Mouse (Mus musculus) forelimb bud, embryonic 11.5 days (tissue): ENCODE measurements around the gene Kansl2.

Source experiments
- DNase-seq: peaks from one replicate; pipeline ENCODE4 v3.0.0-alpha.2; 2012; ENCODE audit warnings: low read depth, low spot score

Kansl2 gene

GRCm38 (mm10) chr15:98503317-98503716, 30.7 kb downstream of the Kansl2 start:
- DNase-seq = no peak

- no peak for DNase-seq
These were observed 36.4 kb downstream of the Kansl2 start for GRCm38 (mm10) chr15:98497631-98498030.

- DNase-seq = no peak
These were observed 42.0 kb downstream of the Kansl2 start, which contains the start of gene Olfr279 for GRCm38 (mm10) chr15:98492102-98492501. Gene Olfr279 (plus strand): TSS chr15:98492402.

- no peak for DNase-seq
These were observed 42.7 kb downstream of the Kansl2 start for GRCm38 (mm10) chr15:98491332-98491731.

GRCm38 (mm10) chr15:98486433-98487021, 47.5 kb downstream of the Kansl2 start:
- no peak for DNase-seq

- DNase-seq = no peak
These were observed 49.9 kb downstream of the Kansl2 start for GRCm38 (mm10) chr15:98483907-98484886.

- DNase-seq = no peak
These were observed 51.4 kb downstream of the Kansl2 start, which contains the start of gene Lalba for GRCm38 (mm10) chr15:98482701-98483100. Gene Lalba (minus strand): TSS chr15:98482721.

- DNase-seq = no peak
These were observed 54.4 kb downstream of the Kansl2 start for GRCm38 (mm10) chr15:98479568-98480102.

- DNase-seq = no peak
These were observed 57.8 kb downstream of the Kansl2 start for GRCm38 (mm10) chr15:98476281-98476680.

GRCm38 (mm10) chr15:98475382-98475781, 58.7 kb downstream of the Kansl2 start:
- peak; percentile 28 for DNase-seq

- DNase-seq = no peak
These were observed 59.1 kb downstream of the Kansl2 start for GRCm38 (mm10) chr15:98474958-98475357.

GRCm38 (mm10) chr15:98471539-98471938, 62.5 kb downstream of the Kansl2 start:
- DNase-seq = no peak

- no peak for DNase-seq
These were observed 64.5 kb downstream of the Kansl2 start, which contains the start of gene OR5BS1P for GRCm38 (mm10) chr15:98469596-98469995. Gene OR5BS1P (plus strand): TSS chr15:98469896.
